18 mouse cellular contexts compared by ENCODE assay signal in the genomic region with DNA sequence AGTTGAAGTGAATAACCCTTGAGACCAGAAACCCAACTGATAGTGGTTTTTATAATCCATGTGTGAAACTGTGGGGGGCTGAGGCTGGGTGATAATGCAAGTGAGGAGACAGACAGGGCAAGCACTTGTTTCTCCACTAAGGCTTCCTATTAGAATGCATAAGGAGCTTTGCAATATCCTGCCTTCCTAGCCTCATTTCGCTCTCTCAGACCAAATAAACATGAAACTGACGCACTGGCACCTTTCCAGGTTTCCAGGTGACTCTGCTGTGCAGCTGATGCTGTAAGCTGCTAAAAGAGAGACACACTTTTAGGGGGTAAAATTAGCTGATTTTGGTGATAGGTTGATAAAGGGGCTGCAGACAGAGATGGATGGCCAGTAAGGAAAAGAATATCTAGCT.
DNase-seq lines count a peak whose midpoint lies in the region; ATAC-seq and TF ChIP-seq lines count a peak whose summit lies in the region.
"Had no signal": no experiment of that assay in that cellular context is flagged by ENCODE, and none has a peak within 500 bp of the region (broad histone marks: within the 10 kb centered on the region; RNA-seq: fewer than 3 reads in every experiment).

No protein-coding gene starts in this region.

- H3K4me2 ChIP-seq in intestine, postnatal 0 days (replicated peaks; ENCODE audit: low read depth) = no peak overlapping the region
- H3K4me2 ChIP-seq: embryonic facial prominence, embryonic 13.5 days; kidney, embryonic 15.5 days; limb, embryonic 15.5 days had no signal

- H3K4me3 ChIP-seq in cerebellum, adult 2 months (replicated peaks; ENCODE audit: insufficient read depth, low read depth, low read length) = no peak overlapping the region
- no peak overlapping the region for H3K4me3 ChIP-seq in intestine, postnatal 0 days (ENCODE audit: low read depth, low read length)
- H3K4me3 ChIP-seq: embryonic facial prominence, embryonic 13.5 days; forebrain, embryonic 10.5 days; kidney, embryonic 15.5 days; left cerebral cortex, adult 2 months; limb, embryonic 15.5 days had no signal

- no peaks in the 10 kb centered on the region for H3K9me3 ChIP-seq in intestine, postnatal 0 days (ENCODE audit: control insufficient read depth)
- H3K9me3 ChIP-seq: embryonic facial prominence, embryonic 13.5 days; forebrain, embryonic 10.5 days; kidney, embryonic 15.5 days; limb, embryonic 15.5 days had no signal

- no peaks in the 10 kb centered on the region for H3K36me3 ChIP-seq in intestine, postnatal 0 days (ENCODE audit: control insufficient read depth, insufficient read depth)
- H3K36me3 ChIP-seq: embryonic facial prominence, embryonic 13.5 days; forebrain, embryonic 10.5 days; kidney, embryonic 15.5 days; limb, embryonic 15.5 days had no signal

- no peak overlapping the region for H3K9ac ChIP-seq in intestine, postnatal 0 days (ENCODE audit: low read depth, low read length)
- H3K9ac ChIP-seq: embryonic facial prominence, embryonic 13.5 days; kidney, embryonic 15.5 days; limb, embryonic 15.5 days; liver, postnatal 0 days had no signal

- WGBS in cerebellum, adult 2 months = 56% methylated on average over 2 of the region's 2 CpGs
- WGBS in intestine, postnatal 0 days = 49% methylated on average over 2 of the region's 2 CpGs

- no peak for ATAC-seq in megakaryocyte, adult 5-6 weeks (ENCODE audit: poor library complexity, severe bottlenecking)
- no peak for ATAC-seq in intestine, postnatal 0 days
- ATAC-seq: activated CD4-positive, CD25-positive, alpha-beta regulatory T cell, adult 4 months; liver, postnatal 0 days had no signal

- TF ChIP-seq POLR2A in cerebellum, adult 2 months (IDR thresholded peaks at IDR 0.05; ENCODE audit: borderline replicate concordance, insufficient read depth, low read length) = no peak

- no peak overlapping the region for H3K27ac ChIP-seq in cerebellum, adult 2 months (ENCODE audit: insufficient read depth, low read length)
- H3K27ac ChIP-seq in intestine, postnatal 0 days (ENCODE audit: low read depth, low read length) = no peak overlapping the region
- H3K27ac ChIP-seq: embryonic facial prominence, embryonic 13.5 days; forebrain, embryonic 10.5 days; kidney, embryonic 15.5 days; left cerebral cortex, adult 2 months; limb, embryonic 15.5 days; stomach, postnatal 0 days had no signal

- peaks cover 4% of the 10 kb centered on the region for H3K4me1 ChIP-seq in cerebellum, adult 2 months (ENCODE audit: control insufficient read depth, insufficient read depth, low read length)
- no peaks in the 10 kb centered on the region for H3K4me1 ChIP-seq in intestine, postnatal 0 days (replicated peaks; ENCODE audit: control insufficient read depth, insufficient read depth, low read length)
- H3K4me1 ChIP-seq: embryonic facial prominence, embryonic 13.5 days; kidney, embryonic 15.5 days; limb, embryonic 15.5 days had no signal

- peak; percentile 29 to 34 for DNase-seq in cerebellum, adult 2 months
- DNase-seq in cerebellum, adult 11-12 months = no peak
- peak; percentile 7 to 9 for DNase-seq in layer of hippocampus, postnatal 10 days (ENCODE audit: low spot score in 2 of 2)
- DNase-seq in layer of hippocampus, adult 8-10 months (ENCODE audit: low spot score in 2 of 2) = no peak
- peak; percentile 5 to 7 for DNase-seq in right cerebral cortex, adult 2 months (ENCODE audit: low spot score in 2 of 2)
- no peak for DNase-seq in right cerebral cortex, postnatal 25 days
- DNase-seq: liver, postnatal 0 days; lung, postnatal 4 days; thymus, postnatal 36 days had no signal

- TF ChIP-seq CTCF in cerebellum, adult 2 months (IDR thresholded peaks at IDR 0.05; ENCODE audit: borderline replicate concordance, insufficient read depth, low read depth, low read length) = no peak
- TF ChIP-seq CTCF in intestine, postnatal 0 days (IDR thresholded peaks at IDR 0.05; ENCODE audit: low read depth) = no peak

- H3K27me3 ChIP-seq in cerebellum, adult 2 months (ENCODE audit: control insufficient read depth, insufficient read depth, low read length) = no peaks in the 10 kb centered on the region
- no peaks in the 10 kb centered on the region for H3K27me3 ChIP-seq in intestine, postnatal 0 days (replicated peaks; ENCODE audit: control insufficient read depth, insufficient read depth, low read length)
- H3K27me3 ChIP-seq: embryonic facial prominence, embryonic 13.5 days; kidney, embryonic 15.5 days; limb, embryonic 15.5 days had no signal

Comparison
In these comparisons a context has a peak if more than half of its experiments do, and no peak if none do; other contexts are left out.
1. DNase-seq: peak in cerebellum, adult 2 months (2 of 2), layer of hippocampus, postnatal 10 days (2 of 2) and right cerebral cortex, adult 2 months (2 of 2); none in cerebellum, adult 11-12 months (single experiment), layer of hippocampus, adult 8-10 months (0 of 2) and right cerebral cortex, postnatal 25 days (single experiment).